Mouse (Mus musculus) embryonic facial prominence, embryonic 12.5 days (tissue): Measurements from ENCODE around the gene Tdgf1. TPM values are rescaled to one million over a fixed set of nuclear protein-coding genes. Genes with fewer than 3 reads are reported as not detected.

Experiments used
- ATAC-seq: fragments of 200-750 bp; cut with Nextera tagmentation; 2 replicates; pipeline ENCODE4 v1.8.0; 2017; ENCODE audit not compliant: insufficient number of reproducible peaks, insufficient read depth, low FRiP score, low TSS enrichment
- H3K27ac ChIP-seq: fragments of 300-500 bp; sonication (generic); 2 replicates; pipeline ENCODE4 v1.5.1; 2016; ENCODE audit warnings: mild to moderate bottlenecking
- H3K27me3 ChIP-seq: fragments of 300-500 bp; sonication (generic); 2 replicates; pipeline ENCODE4 v1.6.1; 2016; ENCODE audit warnings: mild to moderate bottlenecking, moderate library complexity
- H3K36me3 ChIP-seq: fragments of 300-500 bp; sonication (generic); 2 replicates; pipeline ENCODE4 v1.6.1; 2016; ENCODE audit warnings: mild to moderate bottlenecking
- H3K4me1 ChIP-seq: fragments of 300-500 bp; sonication (generic); 2 replicates; pipeline ENCODE4 v1.6.1; 2016
- H3K4me2 ChIP-seq: fragments of 300-500 bp; sonication (generic); replicated peaks from 2 replicates; pipeline ENCODE4 v1.6.1; 2016; ENCODE audit warnings: mild to moderate bottlenecking, moderate library complexity
- H3K4me3 ChIP-seq: fragments of 300-500 bp; sonication (generic); 2 replicates; pipeline ENCODE4 v1.5.1; 2016; ENCODE audit warnings: mild to moderate bottlenecking
- H3K9ac ChIP-seq: fragments of 300-500 bp; sonication (generic); 2 replicates; pipeline ENCODE4 v1.6.1; 2016; ENCODE audit warnings: mild to moderate bottlenecking, moderate library complexity
- H3K9me3 ChIP-seq: fragments of 300-500 bp; sonication (generic); 2 replicates; pipeline ENCODE4 v1.6.1; 2016; ENCODE audit warnings: mild to moderate bottlenecking, moderate library complexity
- WGBS: fragments of 180-500 bp; shearing (Covaris S2); methylation state at CpG from one replicate; pipeline ENCODE4 v1.1.7; 2016; 5-methylcytosine and 5-hydroxymethylcytosine counted together
- microRNA-seq: library from miRNA; unstranded; fragments of <30 nt; microRNA quantifications from one replicate; pipeline ENCODE4, GENCODE M21; 2017
- polyA plus RNA-seq: library from polyadenylated mRNA; unstranded; fragments of >200 nt; fragmentation: Nextera tagmentation; extraction: Ambion mirVana; gene quantifications from 2 replicates; pipeline ENCODE4 v1.2.1, GENCODE M21; 2016

Tdgf1 gene
- polyA plus RNA-seq, 1 experiment from 2014 or later = not detected

- no peak overlapping the region for H3K4me2 ChIP-seq
- H3K4me3 ChIP-seq = no peak overlapping the region
- no peak for ATAC-seq
- WGBS = 15% methylated on average over 19 of the region's 21 CpGs
- H3K27me3 ChIP-seq = peaks cover 3% of the 10 kb centered on the region; the same call in 1 of the 2 replicates
- no peaks in the 10 kb centered on the region for H3K9me3 ChIP-seq
- no peaks in the 10 kb centered on the region for H3K36me3 ChIP-seq
- H3K4me1 ChIP-seq = no peaks in the 10 kb centered on the region
- H3K9ac ChIP-seq = no peak overlapping the region
- H3K27ac ChIP-seq = no peak overlapping the region
Observed at GRCm38 (mm10) chr9:110890026-110890783, 55.8 kb downstream of the Tdgf1 start.

Small RNA genes within 50 kb of the gene (microRNA-seq; reads per million reads assigned to microRNA genes)
- not detected for gene Gm24269

Other genes with a start within 250 kb of the Tdgf1 start
- 1.9 and 2.4 TPM in 2 replicates for gene Myl3, start 204.3 kb downstream of the Tdgf1 start, polyA plus RNA-seq
- 115 and 117 TPM in 2 replicates for gene Pth1r, start 199.0 kb downstream of the Tdgf1 start, polyA plus RNA-seq
- gene Prss42, start 148.0 kb downstream of the Tdgf1 start, polyA plus RNA-seq = not detected in 2 replicates
- gene Prss44, start 132.2 kb downstream of the Tdgf1 start, polyA plus RNA-seq = not detected in 2 replicates
- not detected in 2 replicates for gene Prss43, start 119.5 kb downstream of the Tdgf1 start, polyA plus RNA-seq
- not detected in 2 replicates for gene Prss45, start 111.6 kb downstream of the Tdgf1 start, polyA plus RNA-seq
- not detected in 2 replicates for gene Prss46, start 101.7 kb downstream of the Tdgf1 start, polyA plus RNA-seq
- gene Prss50, start 88.2 kb downstream of the Tdgf1 start, polyA plus RNA-seq = 0.15 and 0.50 TPM in 2 replicates
- gene Als2cl, start 66.3 kb downstream of the Tdgf1 start, polyA plus RNA-seq = 2.1 and 2.2 TPM in 2 replicates
- gene Tmie, start 66.0 kb downstream of the Tdgf1 start, polyA plus RNA-seq = 0.96 and 1.3 TPM in 2 replicates
- gene Fam240a, start 29.3 kb downstream of the Tdgf1 start, polyA plus RNA-seq = not detected in 2 replicates
- 0.15 TPM in 1 of 2 replicates, not detected in the other for gene Lrrc2, start 5.4 kb upstream of the Tdgf1 start, polyA plus RNA-seq
- gene Rtp3, start 44.4 kb upstream of the Tdgf1 start, polyA plus RNA-seq = not detected in 2 replicates
- gene Ltf, start 73.1 kb upstream of the Tdgf1 start, polyA plus RNA-seq = 1.3 and 4.5 TPM in 2 replicates
- 0.92 and 0.93 TPM in 2 replicates for gene Ccrl2, start 111.4 kb upstream of the Tdgf1 start, polyA plus RNA-seq
- 42.2 and 43.5 TPM in 2 replicates for gene Lrrfip2, start 171.4 kb upstream of the Tdgf1 start, polyA plus RNA-seq